Mouse (Mus musculus) cortical plate, adult 2 months (tissue): ENCODE results near the gene Alox12.

Source experiments
- CTCF ChIP-seq: fragments of 200-500 bp; IDR thresholded peaks from 2 replicates; pipeline ENCODE4 v1.5.1; 2011; ENCODE audit warnings: mild to moderate bottlenecking, control low read depth, low read length; ENCODE audit not compliant: insufficient read depth; ENCODE audit errors: extremely low read depth
- POLR2A ChIP-seq: fragments of 200-500 bp; IDR thresholded peaks from 2 replicates; pipeline ENCODE4 v1.6.1; 2011; ENCODE audit warnings: mild to moderate bottlenecking, low read length, control low read depth; ENCODE audit not compliant: insufficient read depth; ENCODE audit errors: extremely low read depth

- no peak for TF ChIP-seq CTCF
- TF ChIP-seq POLR2A = no peak
Measured at GRCm38 (mm10) chr11:70210681-70211080, 44.5 kb downstream of the Alox12 start.
